Mouse (Mus musculus) hindbrain, postnatal 0 days (tissue): ENCODE results near the gene Ascc1. TPM values are rescaled to one million over a fixed set of nuclear protein-coding genes. Genes with fewer than 3 reads are reported as not detected.

ENCODE experiments used
- ATAC-seq: fragments of 200-750 bp; cut with Nextera tagmentation; 2 replicates; pipeline ENCODE4 v1.8.0; 2017; ENCODE audit warnings: mild to moderate bottlenecking, moderate TSS enrichment, moderate library complexity
- DNase-seq: peaks from one replicate; pipeline ENCODE4 v3.0.0-alpha.2; 2015; ENCODE audit warnings: low spot score
- H3K27ac ChIP-seq: fragments of 300-500 bp; sonication (generic); 2 replicates; pipeline ENCODE4 v1.5.1; 2014; ENCODE audit warnings: mild to moderate bottlenecking
- H3K27me3 ChIP-seq: fragments of 300-500 bp; sonication (generic); 2 replicates; pipeline ENCODE4 v1.6.1; 2014; ENCODE audit warnings: low read length, mixed read lengths; ENCODE audit not compliant: insufficient read depth
- H3K36me3 ChIP-seq: fragments of 300-500 bp; sonication (generic); 2 replicates; pipeline ENCODE4 v1.6.1; 2014; ENCODE audit warnings: low read length, mixed read lengths; ENCODE audit not compliant: insufficient read depth
- H3K4me1 ChIP-seq: fragments of 300-500 bp; sonication (generic); 2 replicates; pipeline ENCODE4 v1.6.1; 2014; ENCODE audit warnings: antibody characterized with exemption, low read length, mixed read lengths; ENCODE audit not compliant: insufficient read depth
- H3K4me2 ChIP-seq: fragments of 300-500 bp; sonication (generic); 2 replicates; pipeline ENCODE4 v1.6.1; 2014; ENCODE audit warnings: low read depth, mild to moderate bottlenecking, low read length, moderate library complexity, mixed read lengths
- H3K4me3 ChIP-seq: fragments of 300-500 bp; sonication (generic); 2 replicates; pipeline ENCODE4 v1.5.1; 2014; ENCODE audit warnings: low read length
- H3K9ac ChIP-seq: fragments of 300-500 bp; sonication (generic); replicated peaks from 2 replicates; pipeline ENCODE4 v1.6.1; 2014; ENCODE audit warnings: mild to moderate bottlenecking, low read length, moderate library complexity, mixed read lengths
- H3K9me3 ChIP-seq: fragments of 300-500 bp; sonication (generic); 2 replicates; pipeline ENCODE4 v1.6.1; 2016; ENCODE audit warnings: low read length, mixed read lengths
- CTCF ChIP-seq: IDR thresholded peaks from 2 replicates; pipeline ENCODE4 v1.5.1; 2016; ENCODE audit warnings: antibody characterized with exemption, control low read depth, low read depth
- WGBS: fragments of 180-500 bp; shearing (Covaris S2); extraction: QIAGEN DNeasy Blood & Tissue Kit; methylation state at CpG from one replicate; pipeline ENCODE4 v1.1.7; 2014; 5-methylcytosine and 5-hydroxymethylcytosine counted together
- polyA plus RNA-seq: library from polyadenylated mRNA; unstranded; fragments of >200 nt; fragmentation: Nextera tagmentation; extraction: Ambion mirVana; gene quantifications from 2 replicates; pipeline ENCODE4 v1.2.1, GENCODE M21; 2015
- total RNA-seq: library from RNA; depleted of rRNA; stranded (reverse); fragments of >200 nt; gene quantifications from 2 replicates; pipeline ENCODE4 v1.2.3, GENCODE M21; 2014

The Ascc1 gene
- total and polyA plus RNA-seq, 2 experiments from 2014 or later = 11.5 to 41.8 TPM

- H3K4me2 ChIP-seq = peak overlapping the region; percentile 85
- H3K36me3 ChIP-seq = no peaks in the 10 kb centered on the region
- TF ChIP-seq CTCF = no peak
- H3K9me3 ChIP-seq = no peaks in the 10 kb centered on the region
- H3K9ac ChIP-seq = peak overlapping the region; percentile 85
- ATAC-seq = peak; percentile 85
- H3K27me3 ChIP-seq = no peaks in the 10 kb centered on the region
- WGBS = 0% methylated on average over 25 of the region's 25 CpGs
- peak overlapping the region; percentile 42 for H3K4me3 ChIP-seq
- peak overlapping the region; percentile 95 for H3K27ac ChIP-seq
- peaks cover 20% of the 10 kb centered on the region for H3K4me1 ChIP-seq
- peak; percentile 89 for DNase-seq
Measured at GRCm38 (mm10) chr10:59969821-59970449, 32.7 kb upstream of the Ascc1 start.

GRCm38 (mm10) chr10:59970450-59971062 is 32.0 kb upstream of the Ascc1 start:
- DNase-seq = no peak
- peak overlapping the region; percentile 42 for H3K4me3 ChIP-seq
- no peaks in the 10 kb centered on the region for H3K27me3 ChIP-seq
- no peak for TF ChIP-seq CTCF
- peak overlapping the region; percentile 95 for H3K27ac ChIP-seq
- H3K9ac ChIP-seq = peak overlapping the region; percentile 85
- no peaks in the 10 kb centered on the region for H3K36me3 ChIP-seq
- 23% methylated on average over 6 of the region's 6 CpGs for WGBS
- no peak for ATAC-seq
- peaks cover 17% of the 10 kb centered on the region for H3K4me1 ChIP-seq
- H3K4me2 ChIP-seq = peak overlapping the region; percentile 85
- no peaks in the 10 kb centered on the region for H3K9me3 ChIP-seq

GRCm38 (mm10) chr10:59971813-59972212 is 30.8 kb upstream of the Ascc1 start:
- DNase-seq = no peak
- no peak overlapping the region for H3K4me2 ChIP-seq
- H3K4me1 ChIP-seq = peaks cover 15% of the 10 kb centered on the region
- no peak overlapping the region for H3K4me3 ChIP-seq
- 92% methylated on average over 8 of the region's 8 CpGs for WGBS
- no peaks in the 10 kb centered on the region for H3K9me3 ChIP-seq
- no peak overlapping the region for H3K9ac ChIP-seq
- no peaks in the 10 kb centered on the region for H3K27me3 ChIP-seq
- no peak overlapping the region for H3K27ac ChIP-seq
- ATAC-seq = no peak
- H3K36me3 ChIP-seq = no peaks in the 10 kb centered on the region
- no peak for TF ChIP-seq CTCF

GRCm38 (mm10) chr10:59972534-59972933 is 30.1 kb upstream of the Ascc1 start:
- 31% methylated on average over 2 of the region's 2 CpGs for WGBS
- Histone ChIP-seq H3K27me3 (no peaks in the 10 kb centered on the region), H3K27ac (no peak overlapping the region), H3K4me1 (peaks cover 15% of the 10 kb centered on the region), H3K36me3 (no peaks in the 10 kb centered on the region), H3K4me2 (no peak overlapping the region), H3K4me3 (no peak overlapping the region), H3K9ac (no peak overlapping the region), H3K9me3 (no peaks in the 10 kb centered on the region)
- no peak for TF ChIP-seq CTCF
- DNase-seq = no peak
- ATAC-seq = no peak

GRCm38 (mm10) chr10:59972999-59973398 is 29.6 kb upstream of the Ascc1 start:
- Histone ChIP-seq H3K27me3 (no peaks in the 10 kb centered on the region), H3K9ac (no peak overlapping the region), H3K36me3 (no peaks in the 10 kb centered on the region), H3K27ac (peak overlapping the region; percentile 42; the same call in 1 of the 2 replicates), H3K4me1 (peaks cover 15% of the 10 kb centered on the region), H3K4me3 (no peak overlapping the region), H3K4me2 (no peak overlapping the region), H3K9me3 (no peaks in the 10 kb centered on the region)
- DNase-seq (no peak), ATAC-seq (no peak)
- 67% methylated on average over 6 of the region's 6 CpGs for WGBS
- no peak for TF ChIP-seq CTCF

GRCm38 (mm10) chr10:59973400-59973799 is 29.2 kb upstream of the Ascc1 start:
- WGBS = 83% methylated on average over 4 of the region's 4 CpGs
- H3K4me1 ChIP-seq = peaks cover 17% of the 10 kb centered on the region
- H3K4me3 ChIP-seq = no peak overlapping the region
- peak overlapping the region; percentile 57; the same call in 1 of the 2 replicates for H3K27ac ChIP-seq
- TF ChIP-seq CTCF = no peak
- no peaks in the 10 kb centered on the region for H3K36me3 ChIP-seq
- H3K4me2 ChIP-seq = no peak overlapping the region
- H3K9me3 ChIP-seq = no peaks in the 10 kb centered on the region
- H3K27me3 ChIP-seq = no peaks in the 10 kb centered on the region
- ATAC-seq (no peak), DNase-seq (no peak)
- no peak overlapping the region for H3K9ac ChIP-seq

- peaks cover 26% of the 10 kb centered on the region for H3K4me1 ChIP-seq
- DNase-seq = peak; percentile 57
Measured at GRCm38 (mm10) chr10:59974191-59974664, 28.4 kb upstream of the Ascc1 start.

More at GRCm38 (mm10) chr10:59974191-59974664, 28.4 kb upstream of the Ascc1 start:
- H3K4me2 ChIP-seq = no peak overlapping the region
- WGBS = 20% methylated on average over 6 of the region's 6 CpGs
- ATAC-seq = peak; percentile 41; the same call in 1 of the 2 replicates
- peak overlapping the region; percentile 57 for H3K27ac ChIP-seq
- no peaks in the 10 kb centered on the region for H3K27me3 ChIP-seq
- TF ChIP-seq CTCF = no peak
- no peaks in the 10 kb centered on the region for H3K36me3 ChIP-seq
- no peak overlapping the region for H3K4me3 ChIP-seq
- H3K9me3 ChIP-seq = no peaks in the 10 kb centered on the region
- H3K9ac ChIP-seq = no peak overlapping the region
